Mouse (Mus musculus) neural tube, embryonic 11.5 days (tissue): Measurements from ENCODE around the gene Rufy3. TPM values are rescaled to one million over a fixed set of nuclear protein-coding genes. Genes with fewer than 3 reads are reported as not detected.

Experiments used
- ATAC-seq: fragments of 200-750 bp; cut with Nextera tagmentation; 2 replicates; pipeline ENCODE4 v1.8.0; 2017; ENCODE audit warnings: moderate number of reproducible peaks, mild to moderate bottlenecking, moderate TSS enrichment, moderate library complexity; ENCODE audit not compliant: insufficient read depth, low FRiP score, low TSS enrichment
- DNase-seq: peaks from one replicate; pipeline ENCODE4 v3.0.0-alpha.2; 2015; ENCODE audit warnings: low spot score
- H3K27ac ChIP-seq: fragments of 300-500 bp; sonication (generic); 2 replicates; pipeline ENCODE4 v1.5.1; 2014; ENCODE audit warnings: low read depth, mild to moderate bottlenecking, low read length
- H3K27me3 ChIP-seq: fragments of 300-500 bp; sonication (generic); 2 replicates; pipeline ENCODE4 v1.6.1; 2014; ENCODE audit warnings: mild to moderate bottlenecking, low read length, mixed read lengths; ENCODE audit not compliant: control insufficient read depth, insufficient read depth
- H3K36me3 ChIP-seq: fragments of 300-500 bp; sonication (generic); 2 replicates; pipeline ENCODE4 v1.6.1; 2014; ENCODE audit warnings: mild to moderate bottlenecking, low read length, moderate library complexity, mixed read lengths; ENCODE audit not compliant: control insufficient read depth, insufficient read depth
- H3K4me1 ChIP-seq: fragments of 300-500 bp; sonication (generic); 2 replicates; pipeline ENCODE4 v1.6.1; 2014; ENCODE audit warnings: low read length, mixed read lengths; ENCODE audit not compliant: control insufficient read depth, insufficient read depth
- H3K4me2 ChIP-seq: fragments of 300-500 bp; sonication (generic); 2 replicates; pipeline ENCODE4 v1.6.1; 2014; ENCODE audit warnings: low read depth, mild to moderate bottlenecking, moderate library complexity
- H3K4me3 ChIP-seq: fragments of 300-500 bp; sonication (generic); 2 replicates; pipeline ENCODE4 v1.5.1; 2014; ENCODE audit warnings: low read depth, low read length
- H3K9ac ChIP-seq: fragments of 300-500 bp; sonication (generic); 2 replicates; pipeline ENCODE4 v1.6.1; 2014; ENCODE audit warnings: mild to moderate bottlenecking, low read length
- H3K9me3 ChIP-seq: fragments of 300-500 bp; sonication (generic); 2 replicates; pipeline ENCODE4 v1.6.1; 2016; ENCODE audit warnings: low read length; ENCODE audit not compliant: control insufficient read depth
- WGBS: fragments of 180-500 bp; shearing (Covaris S2); extraction: QIAGEN DNeasy Blood & Tissue Kit; methylation state at CpG from one replicate; pipeline ENCODE4 v1.1.7; 2014; 5-methylcytosine and 5-hydroxymethylcytosine counted together
- polyA plus RNA-seq: library from polyadenylated mRNA; unstranded; fragments of >200 nt; fragmentation: Nextera tagmentation; extraction: Ambion mirVana; gene quantifications from 2 replicates; pipeline ENCODE4 v1.2.1, GENCODE M21; 2014

Rufy3 gene
- polyA plus RNA-seq, 1 experiment from 2014 or later: 134 TPM

- peaks cover 9% of the 10 kb centered on the region for H3K36me3 ChIP-seq
- 97% methylated on average over 1 of the region's 1 CpGs for WGBS
- DNase-seq (no peak), ATAC-seq (no peak)
- H3K4me3 ChIP-seq: no peak overlapping the region
- H3K27me3 ChIP-seq: no peaks in the 10 kb centered on the region
- no peaks in the 10 kb centered on the region for H3K4me1 ChIP-seq
- H3K27ac ChIP-seq: no peak overlapping the region
- no peak overlapping the region for H3K9ac ChIP-seq
- no peaks in the 10 kb centered on the region for H3K9me3 ChIP-seq
- no peak overlapping the region for H3K4me2 ChIP-seq
Observed at GRCm38 (mm10) chr5:88657868-88658267, 93.0 kb downstream of the Rufy3 start.

DNA sequence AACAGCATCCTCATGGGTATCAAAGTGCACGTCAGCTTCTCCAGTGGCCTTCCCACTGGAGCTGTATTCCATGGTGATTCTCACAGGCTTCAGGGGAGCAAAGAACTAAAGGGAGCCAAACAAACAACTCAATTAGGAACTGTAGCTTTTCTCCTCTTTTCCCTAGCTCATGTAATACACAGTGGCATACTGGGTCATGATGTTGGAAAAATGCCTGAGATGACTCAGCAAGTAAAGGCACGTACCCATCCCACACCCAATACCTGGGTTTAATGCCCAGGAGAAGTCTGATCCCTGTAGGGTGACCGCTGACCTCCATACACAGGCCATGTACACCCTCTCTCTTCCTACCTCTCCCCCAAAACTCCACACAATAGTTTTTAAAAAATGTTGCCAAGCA is 98.3 kb downstream of the Rufy3 start:
- 98% methylated on average over 3 of the region's 3 CpGs for WGBS
- DNase-seq: no peak
- Histone ChIP-seq H3K27me3 (no peaks in the 10 kb centered on the region), H3K9me3 (no peaks in the 10 kb centered on the region), H3K4me2 (no peak overlapping the region), H3K4me1 (no peaks in the 10 kb centered on the region), H3K4me3 (no peak overlapping the region), H3K27ac (no peak overlapping the region), H3K9ac (no peak overlapping the region), H3K36me3 (peaks cover 21% of the 10 kb centered on the region)
- ATAC-seq: no peak

DNA sequence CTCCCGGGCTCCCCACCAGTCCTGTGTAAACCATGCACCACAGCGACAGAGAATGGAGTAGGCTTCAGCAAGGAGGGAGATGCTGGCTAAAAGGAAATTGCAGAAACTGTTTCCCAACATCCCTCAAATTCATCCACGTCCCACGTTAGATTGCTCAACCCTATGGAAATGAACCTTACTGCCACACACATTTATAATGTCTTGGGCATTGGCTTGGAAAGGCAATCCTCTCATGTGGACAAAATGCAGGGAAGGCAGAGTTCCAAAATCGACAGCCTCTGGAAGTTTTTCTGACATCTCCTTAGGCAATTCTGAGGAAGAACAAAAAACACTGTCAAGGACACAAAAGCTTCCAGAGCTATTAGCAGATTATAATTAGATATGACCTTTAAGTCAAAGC is 99.0 kb downstream of the Rufy3 start:
- 93% methylated on average over 5 of the region's 5 CpGs for WGBS
- Histone ChIP-seq H3K9me3 (no peaks in the 10 kb centered on the region), H3K27me3 (no peaks in the 10 kb centered on the region), H3K4me3 (no peak overlapping the region), H3K4me2 (no peak overlapping the region), H3K27ac (no peak overlapping the region), H3K9ac (no peak overlapping the region), H3K4me1 (no peaks in the 10 kb centered on the region), H3K36me3 (peaks cover 22% of the 10 kb centered on the region)
- ATAC-seq (no peak), DNase-seq (no peak)

GRCm38 (mm10) chr5:88674703-88675442 is 110.0 kb downstream of the Rufy3 start:
- H3K9ac ChIP-seq: peak overlapping the region; percentile 97
- 0 out of 2 replicates have a peak, but pooled peaks cover 2% of the 10 kb centered on the region for H3K36me3 ChIP-seq
- under 1% methylated on average over 39 of the region's 47 CpGs for WGBS
- H3K4me1 ChIP-seq: peaks cover 11% of the 10 kb centered on the region
- DNase-seq (no peak), ATAC-seq (peak; percentile 57)
- no peaks in the 10 kb centered on the region for H3K27me3 ChIP-seq
- H3K4me3 ChIP-seq: peak overlapping the region; percentile 87
- H3K9me3 ChIP-seq: no peaks in the 10 kb centered on the region
- peak overlapping the region; percentile 98 for H3K27ac ChIP-seq
- H3K4me2 ChIP-seq: peak overlapping the region; percentile 62

GRCm38 (mm10) chr5:88675443-88676387 is 110.9 kb downstream of the Rufy3 start, which contains the start of gene Grsf1:
Gene Grsf1 (minus strand): TSS chr5:88676171.
- H3K27ac ChIP-seq: peak within 1 kb of the TSS; percentile 98
- peak within 1 kb of the TSS; percentile 62 for H3K4me2 ChIP-seq
- ATAC-seq (peak; percentile 93), DNase-seq (peak; percentile 94)
- WGBS: 0% methylated on average over 99 of the region's 127 CpGs
- no peaks in the 10 kb centered on the region for H3K9me3 ChIP-seq
- H3K4me3 ChIP-seq: peak within 1 kb of the TSS; percentile 87
- no peaks in the 10 kb centered on the region for H3K27me3 ChIP-seq
- peak within 1 kb of the TSS; percentile 97 for H3K9ac ChIP-seq
- H3K36me3 ChIP-seq: no peaks in the 10 kb centered on the region
- H3K4me1 ChIP-seq: peaks cover 11% of the 10 kb centered on the region

DNA sequence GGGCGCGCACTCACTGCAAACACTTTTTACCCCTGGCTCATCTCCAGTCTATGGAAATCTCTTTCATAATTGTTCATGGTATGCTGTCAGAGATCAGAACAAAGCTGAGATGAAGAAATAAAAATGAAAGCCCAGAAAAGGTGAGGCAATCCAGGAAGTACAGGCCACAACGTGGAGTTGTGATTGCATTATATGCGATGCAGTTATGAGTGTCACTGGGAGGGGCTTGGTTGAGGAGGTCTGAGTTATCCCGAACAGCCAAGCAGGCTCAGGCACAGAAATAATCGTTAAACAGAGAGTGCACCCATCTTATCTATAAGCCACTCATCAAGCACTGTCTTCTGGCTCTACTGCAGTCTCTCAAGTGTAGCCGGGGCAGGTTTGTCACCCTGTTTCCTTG is 114.1 kb downstream of the Rufy3 start:
- Histone ChIP-seq H3K27me3 (no peaks in the 10 kb centered on the region), H3K27ac (no peak overlapping the region), H3K9me3 (no peaks in the 10 kb centered on the region), H3K4me3 (no peak overlapping the region), H3K36me3 (no peaks in the 10 kb centered on the region), H3K9ac (no peak overlapping the region), H3K4me2 (no peak overlapping the region), H3K4me1 (peaks cover 6% of the 10 kb centered on the region)
- no peak for DNase-seq
- 38% methylated on average over 7 of the region's 7 CpGs for WGBS
- ATAC-seq: no peak

- no peak overlapping the region for H3K9ac ChIP-seq
- H3K4me3 ChIP-seq: no peak overlapping the region
- no peak overlapping the region for H3K4me2 ChIP-seq
- no peaks in the 10 kb centered on the region for H3K36me3 ChIP-seq
- DNase-seq (no peak), ATAC-seq (no peak)
- no peak overlapping the region for H3K27ac ChIP-seq
- no peaks in the 10 kb centered on the region for H3K9me3 ChIP-seq
- no peaks in the 10 kb centered on the region for H3K27me3 ChIP-seq
- WGBS: 7% methylated on average over 6 of the region's 6 CpGs
- H3K4me1 ChIP-seq: peaks cover 4% of the 10 kb centered on the region
Observed at GRCm38 (mm10) chr5:88679341-88679740, 114.5 kb downstream of the Rufy3 start.

- ATAC-seq: no peak
- H3K9ac ChIP-seq: no peak overlapping the region
- H3K4me2 ChIP-seq: no peak overlapping the region
- no peaks in the 10 kb centered on the region for H3K4me1 ChIP-seq
- H3K9me3 ChIP-seq: no peaks in the 10 kb centered on the region
- 90% methylated on average over 6 of the region's 6 CpGs for WGBS
- no peaks in the 10 kb centered on the region for H3K27me3 ChIP-seq
- H3K4me3 ChIP-seq: no peak overlapping the region
- DNase-seq: no peak
- no peaks in the 10 kb centered on the region for H3K36me3 ChIP-seq
- no peak overlapping the region for H3K27ac ChIP-seq
Observed at GRCm38 (mm10) chr5:88680567-88680966, 115.7 kb downstream of the Rufy3 start.
